Mouse (Mus musculus) myocyte (in vitro differentiated cells): ENCODE measurements at regions not wholly inside any gene's neighbourhood (a gene's known extent, or its start where the extent isn't known, plus 50 kb on each side); places are given as distances from the start of the nearest gene placed in this dataset.

Source experiments
- H3K27me3 ChIP-seq: one replicate; pipeline ENCODE4 v1.6.1; 2011; ENCODE audit not compliant: control insufficient read depth, insufficient read depth, insufficient read length
- H3K36me3 ChIP-seq: one replicate; pipeline ENCODE4 v1.6.1; 2011; ENCODE audit not compliant: control insufficient read depth, insufficient read depth
- H3K4me2 ChIP-seq: one replicate; pipeline ENCODE4 v1.6.1; 2011; ENCODE audit warnings: low read depth, control low read depth
- H3K4me3 ChIP-seq: one replicate; pipeline ENCODE4 v1.5.1; 2011; ENCODE audit warnings: mild to moderate bottlenecking, control low read depth, moderate library complexity
- H3K79me2 ChIP-seq: one replicate; pipeline ENCODE4 v1.6.1; 2011; ENCODE audit not compliant: control insufficient read depth, insufficient read depth
- H3ac ChIP-seq: one replicate; pipeline ENCODE4 v1.6.1; 2011; ENCODE audit not compliant: control insufficient read depth, insufficient read length
- CEBPB ChIP-seq: IDR thresholded peaks from 2 replicates; pipeline ENCODE4 v1.6.1; 2011; ENCODE audit warnings: mild to moderate bottlenecking, moderate library complexity; ENCODE audit not compliant: poor library complexity, insufficient read depth, severe bottlenecking
- E2F4 ChIP-seq: IDR thresholded peaks from one replicate; pipeline ENCODE4 v1.6.1; 2011; ENCODE audit warnings: mild to moderate bottlenecking, control low read depth, moderate library complexity; ENCODE audit not compliant: insufficient read depth
- MAX ChIP-seq: IDR thresholded peaks from one replicate; pipeline ENCODE4 v1.6.1; 2011; ENCODE audit warnings: low read depth, mild to moderate bottlenecking, control low read depth
- MYOD1 ChIP-seq, 3 experiments: IDR thresholded peaks; one replicate each; pipeline ENCODE4 v1.6.1; 2011; ENCODE audit warnings: control low read depth in 2 of 3, low read depth in 2 of 3, mild to moderate bottlenecking in 2 of 3, moderate library complexity in 1 of 3; ENCODE audit not compliant: insufficient read length in 2 of 3, control insufficient read depth in 1 of 3
- MYOG ChIP-seq, 3 experiments: IDR thresholded peaks; one replicate each; pipeline ENCODE4 v1.6.1; 2011; ENCODE audit warnings: control low read depth in 2 of 3, low read depth in 2 of 3, mild to moderate bottlenecking in 2 of 3; ENCODE audit not compliant: insufficient read length in 2 of 3, control insufficient read depth in 1 of 3, insufficient read depth in 1 of 3
- POLR2A ChIP-seq: IDR thresholded peaks from one replicate; pipeline ENCODE4 v1.6.1; 2011; ENCODE audit warnings: low read depth, mild to moderate bottlenecking, control low read depth, moderate library complexity; ENCODE audit not compliant: insufficient read length
- POLR2AphosphoS2 ChIP-seq: IDR thresholded peaks from one replicate; pipeline ENCODE4 v1.6.1; 2011; ENCODE audit warnings: low read depth, control low read depth; ENCODE audit not compliant: insufficient read length
- REST ChIP-seq: IDR thresholded peaks from one replicate; pipeline ENCODE4 v1.6.1; 2011; ENCODE audit warnings: mild to moderate bottlenecking, control low read depth, moderate library complexity; ENCODE audit not compliant: insufficient read depth, insufficient read length
- SRF ChIP-seq: IDR thresholded peaks from one replicate; pipeline ENCODE4 v1.6.1; 2011; ENCODE audit warnings: low read depth; ENCODE audit not compliant: control insufficient read depth, insufficient read length
- TCF12 ChIP-seq: IDR thresholded peaks from one replicate; pipeline ENCODE4 v1.6.1; 2011; ENCODE audit warnings: mild to moderate bottlenecking, control low read depth; ENCODE audit not compliant: poor library complexity, insufficient read depth, severe bottlenecking
- TCF3 ChIP-seq: IDR thresholded peaks from one replicate; pipeline ENCODE4 v1.6.1; 2011; ENCODE audit warnings: low read depth, control low read depth; ENCODE audit not compliant: insufficient read length
- USF1 ChIP-seq: IDR thresholded peaks from one replicate; pipeline ENCODE4 v1.6.1; 2011; ENCODE audit warnings: low read depth, mild to moderate bottlenecking, control low read depth, moderate library complexity

- Histone ChIP-seq H3K27me3 (peaks cover 20% of the 10 kb centered on the region), H3K4me3 (no peak overlapping the region), H3ac (no peak overlapping the region), H3K4me2 (no peak overlapping the region), H3K36me3 (no peaks in the 10 kb centered on the region), H3K79me2 (no peaks in the 10 kb centered on the region)
- TF ChIP-seq REST (no peak), POLR2A (no peak), SRF (no peak), E2F4 (no peak), POLR2AphosphoS2 (no peak), MAX (no peak), MYOD1 (IDR thresholded peaks at IDR 0.05; ENCODE audit: control insufficient read depth in 1 of 3, insufficient read length in 2 of 3, low read depth in 2 of 3) (no peak), CEBPB (no peak), TCF3 (no peak), TCF12 (no peak), MYOG (IDR thresholded peaks at IDR 0.05; ENCODE audit: control insufficient read depth in 1 of 3, insufficient read depth in 1 of 3, insufficient read length in 2 of 3, low read depth in 2 of 3) (no peak), USF1 (no peak)
These were observed 49.8 kb upstream of the Abcd3 start for GRCm38 (mm10) chr3:121864734-121865445.
